23 mouse cellular contexts compared by ENCODE assay signal in the genomic region with DNA sequence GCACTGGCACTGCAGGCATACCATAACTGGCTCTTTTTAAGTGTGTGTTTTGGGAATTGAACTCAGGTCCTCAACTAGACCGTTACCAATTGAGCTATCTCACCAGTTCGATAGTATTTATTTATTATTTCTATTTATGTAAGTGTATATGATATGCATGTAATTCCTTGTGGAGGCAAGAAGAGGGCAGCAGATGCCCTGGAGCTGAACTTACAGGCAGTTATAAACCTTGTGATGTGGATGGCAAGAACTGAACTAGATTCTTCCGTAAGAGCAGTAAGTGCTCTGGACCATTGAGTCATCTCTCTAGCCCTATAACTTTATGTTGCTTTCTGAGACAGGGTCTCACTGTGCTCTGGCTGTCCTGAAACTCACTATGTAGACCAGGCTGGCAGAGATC. TPM values are rescaled to one million over a fixed set of nuclear protein-coding genes. Genes with fewer than 3 reads are reported as not detected.
DNase-seq lines count a peak whose midpoint lies in the region; ATAC-seq and TF ChIP-seq lines count a peak whose summit lies in the region.
"Had no signal": no experiment of that assay in that cellular context is flagged by ENCODE, and none has a peak within 500 bp of the region (broad histone marks: within the 10 kb centered on the region; RNA-seq: fewer than 3 reads in every experiment).

No protein-coding gene starts in this region.

- no peak for ATAC-seq in kidney, postnatal 0 days (replicated peaks; ENCODE audit: low FRiP score, low read depth)
- ATAC-seq in kidney, embryonic 14.5 days (ENCODE audit: low FRiP score, low TSS enrichment), result no peak
- ATAC-seq in midbrain, postnatal 0 days (ENCODE audit: low FRiP score), result no peak
- no peak for ATAC-seq in midbrain, embryonic 14.5 days (ENCODE audit: low FRiP score, low TSS enrichment)
- ATAC-seq: activated CD4-positive, CD25-positive, alpha-beta regulatory T cell, adult 4 months; inflammation-experienced regulatory T-cells, adult 6 months had no signal

- no peak overlapping the region for H3K4me3 ChIP-seq in gastrocnemius, adult 2 months
- no peak overlapping the region for H3K4me3 ChIP-seq in kidney, postnatal 0 days (replicated peaks; ENCODE audit: low read depth, low read length)
- no peak overlapping the region for H3K4me3 ChIP-seq in kidney, embryonic 14.5 days (ENCODE audit: low read length)
- H3K4me3 ChIP-seq in midbrain, postnatal 0 days (ENCODE audit: low read depth, low read length), result no peak overlapping the region
- no peak overlapping the region for H3K4me3 ChIP-seq in midbrain, embryonic 14.5 days (replicated peaks; ENCODE audit: low read depth, low read length)
- H3K4me3 ChIP-seq: forebrain, embryonic 10.5 days; limb, embryonic 15.5 days; lung, embryonic 15.5 days; midbrain, embryonic 12.5 days had no signal

- peaks cover 31% of the 10 kb centered on the region for H3K36me3 ChIP-seq in kidney, postnatal 0 days (ENCODE audit: insufficient read depth, low read length)
- H3K36me3 ChIP-seq in kidney, embryonic 14.5 days (ENCODE audit: control insufficient read depth, insufficient read depth, low read length), result peaks cover 78% of the 10 kb centered on the region
- H3K36me3 ChIP-seq in midbrain, postnatal 0 days (ENCODE audit: insufficient read depth, low read length), result peaks cover 28% of the 10 kb centered on the region; the same call in 1 of the 2 replicates
- H3K36me3 ChIP-seq in midbrain, embryonic 14.5 days (ENCODE audit: control insufficient read depth, insufficient read depth, low read length), result peaks cover 59% of the 10 kb centered on the region

- WGBS in kidney, postnatal 0 days, result 96% methylated on average over 3 of the region's 3 CpGs
- WGBS in kidney, embryonic 14.5 days, result 97% methylated on average over 3 of the region's 3 CpGs
- 91% methylated on average over 3 of the region's 3 CpGs for WGBS in midbrain, postnatal 0 days
- WGBS in midbrain, embryonic 14.5 days, result 96% methylated on average over 3 of the region's 3 CpGs

- TF ChIP-seq CTCF in gastrocnemius, adult 2 months (IDR thresholded peaks at IDR 0.05), result peak; percentile 20; the same call in 1 of the 2 replicates
- peak; percentile 42; the same call in 1 of the 2 replicates for TF ChIP-seq CTCF in kidney, postnatal 0 days (IDR thresholded peaks at IDR 0.05; ENCODE audit: low read depth)
- TF ChIP-seq CTCF in midbrain, postnatal 0 days (IDR thresholded peaks at IDR 0.05), result peak; percentile 58

- H3K4me1 ChIP-seq in kidney, postnatal 0 days (replicated peaks; ENCODE audit: insufficient read depth, low read length), result no peaks in the 10 kb centered on the region
- no peaks in the 10 kb centered on the region for H3K4me1 ChIP-seq in kidney, embryonic 14.5 days (ENCODE audit: control insufficient read depth, insufficient read depth, low read length)
- H3K4me1 ChIP-seq in midbrain, postnatal 0 days (ENCODE audit: insufficient read depth, low read length), result no peaks in the 10 kb centered on the region
- no peaks in the 10 kb centered on the region for H3K4me1 ChIP-seq in midbrain, embryonic 14.5 days (ENCODE audit: control insufficient read depth, insufficient read depth, low read length)
- H3K4me1 ChIP-seq: forebrain, embryonic 10.5 days; limb, embryonic 15.5 days; lung, embryonic 15.5 days; midbrain, embryonic 12.5 days had no signal

- no peak overlapping the region for H3K4me2 ChIP-seq in kidney, postnatal 0 days (ENCODE audit: low read length)
- no peak overlapping the region for H3K4me2 ChIP-seq in kidney, embryonic 14.5 days (replicated peaks; ENCODE audit: low read depth, low read length)
- H3K4me2 ChIP-seq in midbrain, postnatal 0 days (ENCODE audit: low read depth, low read length, poor library complexity, severe bottlenecking), result no peak overlapping the region
- no peak overlapping the region for H3K4me2 ChIP-seq in midbrain, embryonic 14.5 days (ENCODE audit: low read length)
- H3K4me2 ChIP-seq: limb, embryonic 15.5 days; lung, embryonic 15.5 days; midbrain, embryonic 12.5 days had no signal

- intact Hi-C loops in gastrocnemius, adult 2 months (cut with DNase I), result no loop called here
- intact Hi-C loops in gastrocnemius, postnatal 36 days (cut with DNase I), result no loop called here

- no peaks in the 10 kb centered on the region for H3K9me3 ChIP-seq in kidney, postnatal 0 days (replicated peaks; ENCODE audit: low read length)
- no peaks in the 10 kb centered on the region for H3K9me3 ChIP-seq in kidney, embryonic 14.5 days (ENCODE audit: control insufficient read depth, low read length)
- H3K9me3 ChIP-seq in midbrain, postnatal 0 days (ENCODE audit: low read length), result no peaks in the 10 kb centered on the region
- H3K9me3 ChIP-seq in midbrain, embryonic 14.5 days (ENCODE audit: control insufficient read depth, low read length), result no peaks in the 10 kb centered on the region
- H3K9me3 ChIP-seq: forebrain, embryonic 10.5 days; limb, embryonic 15.5 days; lung, embryonic 15.5 days; midbrain, embryonic 12.5 days had no signal

- H3K27ac ChIP-seq in gastrocnemius, adult 2 months, result no peak overlapping the region
- H3K27ac ChIP-seq in kidney, postnatal 0 days, result no peak overlapping the region
- H3K27ac ChIP-seq in kidney, embryonic 14.5 days (ENCODE audit: low read depth, low read length), result no peak overlapping the region
- no peak overlapping the region for H3K27ac ChIP-seq in midbrain, postnatal 0 days (ENCODE audit: low read depth, low read length)
- H3K27ac ChIP-seq in midbrain, embryonic 14.5 days (replicated peaks; ENCODE audit: low read depth, low read length), result no peak overlapping the region
- H3K27ac ChIP-seq: forebrain, embryonic 10.5 days; limb, embryonic 15.5 days; lung, embryonic 15.5 days; midbrain, embryonic 12.5 days had no signal

- no peaks in the 10 kb centered on the region for H3K27me3 ChIP-seq in kidney, postnatal 0 days (ENCODE audit: insufficient read depth, low read length)
- no peaks in the 10 kb centered on the region for H3K27me3 ChIP-seq in kidney, embryonic 14.5 days (ENCODE audit: control insufficient read depth, insufficient read depth, low read length)
- H3K27me3 ChIP-seq in midbrain, postnatal 0 days (ENCODE audit: insufficient read depth, low read length), result no peaks in the 10 kb centered on the region
- no peaks in the 10 kb centered on the region for H3K27me3 ChIP-seq in midbrain, embryonic 14.5 days (ENCODE audit: control insufficient read depth, insufficient read depth, low read length)
- H3K27me3 ChIP-seq: limb, embryonic 15.5 days; lung, embryonic 15.5 days; midbrain, embryonic 12.5 days had no signal

- DNase-seq in gastrocnemius, adult 2 months, result no peak
- DNase-seq in gastrocnemius, postnatal 36 days, result no peak
- DNase-seq in kidney, postnatal 0 days (ENCODE audit: low spot score), result peak; percentile 10
- DNase-seq in midbrain, postnatal 0 days (ENCODE audit: low spot score), result no peak
- no peak for DNase-seq in midbrain, embryonic 14.5 days
- no peak for DNase-seq in right cerebral cortex, postnatal 36 days (ENCODE audit: low spot score in 2 of 2)
- no peak for DNase-seq in spleen, postnatal 4 days (ENCODE audit: low spot score in 2 of 2)
- DNase-seq: adrenal gland, postnatal 14 days; B cell, adult 2 months; cerebellum, adult 18-20 months; cerebellum, postnatal 36 days; heart, adult 18-20 months; heart, postnatal 10 days; layer of hippocampus, postnatal 36 days; spleen, adult 18-20 months had no signal

- H3K9ac ChIP-seq in kidney, postnatal 0 days (ENCODE audit: low read depth, low read length), result no peak overlapping the region
- no peak overlapping the region for H3K9ac ChIP-seq in kidney, embryonic 14.5 days (ENCODE audit: low read depth, low read length)
- H3K9ac ChIP-seq in midbrain, postnatal 0 days (replicated peaks; ENCODE audit: low read length, poor library complexity, severe bottlenecking), result no peak overlapping the region
- H3K9ac ChIP-seq in midbrain, embryonic 14.5 days (replicated peaks; ENCODE audit: low read length), result no peak overlapping the region
- H3K9ac ChIP-seq: limb, embryonic 15.5 days; lung, embryonic 15.5 days; midbrain, embryonic 12.5 days had no signal

RNA-seq across cellular contexts. Expression of a gene that starts 11.6 kb away (rescaled TPM):
- 1 to 10 TPM; 6.7 to 7.2 TPM for total RNA-seq in gastrocnemius, adult 2 months (2021)
- 1 to 10 TPM; 4.9 to 5.7 TPM for total RNA-seq in gastrocnemius, postnatal 36 days (2021)
- 31.7 and 38.9 TPM in 2 replicates for polyA plus RNA-seq in kidney, postnatal 0 days (2015; fragmentation: Nextera tagmentation; extraction: Ambion mirVana)
- 38.9 and 77.9 TPM in 2 replicates for polyA plus RNA-seq in kidney, embryonic 14.5 days (2014; fragmentation: Nextera tagmentation; extraction: Ambion mirVana)
- 33.1 and 40.4 TPM in 2 replicates for total RNA-seq in midbrain, postnatal 0 days (2014; rRNA removed)
- polyA plus RNA-seq in midbrain, postnatal 0 days (2015; fragmentation: Nextera tagmentation; extraction: Ambion mirVana), result 24.6 and 27.0 TPM in 2 replicates
- polyA plus RNA-seq in midbrain, embryonic 14.5 days (2014; fragmentation: Nextera tagmentation; extraction: Ambion mirVana), result 32.0 and 43.6 TPM in 2 replicates

RNA-seq across cellular contexts. Expression of a gene that starts 11.7 kb away (rescaled TPM):
- under 1 TPM in 1 of 2 experiments, not detected in 1; 0.11 TPM for total RNA-seq in gastrocnemius, adult 2 months (2021)
- under 1 TPM; 0.17 to 0.38 TPM for total RNA-seq in gastrocnemius, postnatal 36 days (2021)
- 16.9 and 21.9 TPM in 2 replicates for polyA plus RNA-seq in kidney, postnatal 0 days (2015; fragmentation: Nextera tagmentation; extraction: Ambion mirVana)
- polyA plus RNA-seq in kidney, embryonic 14.5 days (2014; fragmentation: Nextera tagmentation; extraction: Ambion mirVana), result 45.8 and 81.3 TPM in 2 replicates
- 2.5 and 3.1 TPM in 2 replicates for total RNA-seq in midbrain, postnatal 0 days (2014; rRNA removed)
- 1.7 and 2.0 TPM in 2 replicates for polyA plus RNA-seq in midbrain, postnatal 0 days (2015; fragmentation: Nextera tagmentation; extraction: Ambion mirVana)
- polyA plus RNA-seq in midbrain, embryonic 14.5 days (2014; fragmentation: Nextera tagmentation; extraction: Ambion mirVana), result 4.8 and 10.4 TPM in 2 replicates
- total RNA-seq: gastrocnemius, adult 8-10 months had no signal
